ENCODE assay signal across 28 mouse cellular contexts in genomic region chr6:142708369-142708768, GRCm38 (mm10). TPM values are rescaled to one million over a fixed set of nuclear protein-coding genes. Genes with fewer than 3 reads are reported as not detected.
DNase-seq lines count a peak whose midpoint lies in the region; ATAC-seq and TF ChIP-seq lines count a peak whose summit lies in the region.
"Had no signal": no experiment of that assay in that cellular context is flagged by ENCODE, and none has a peak within 500 bp of the region (broad histone marks: within the 10 kb centered on the region; RNA-seq: fewer than 3 reads in every experiment).

No protein-coding gene starts in this region.

- TF ChIP-seq POLR2A in liver, adult 2 months (IDR thresholded peaks at IDR 0.05; ENCODE audit: extremely low read depth, insufficient read depth, low read length): no peak

- 75% methylated on average over 6 of the region's 6 CpGs for WGBS in liver, adult 2 months
- WGBS in liver, embryonic 12.5 days (ENCODE audit: insufficient replicate concordance): 58% methylated on average over 6 of the region's 6 CpGs
- WGBS in midbrain, embryonic 16.5 days: 84% methylated on average over 6 of the region's 6 CpGs

- H3K27ac ChIP-seq in liver, adult 2 months (replicated peaks; ENCODE audit: insufficient read depth, low read depth, low read length): peak overlapping the region; percentile 53
- H3K27ac ChIP-seq in liver, embryonic 12.5 days: no peak overlapping the region
- H3K27ac ChIP-seq in midbrain, embryonic 16.5 days (ENCODE audit: low read length): no peak overlapping the region
- H3K27ac ChIP-seq: embryonic facial prominence, embryonic 12.5 days; hindbrain, embryonic 13.5 days; kidney, postnatal 0 days; limb, embryonic 13.5 days; liver, embryonic 14.5 days; midbrain, embryonic 13.5 days had no signal

- H3K4me3 ChIP-seq in liver, adult 2 months (ENCODE audit: insufficient read depth, low read depth, low read length): no peak overlapping the region
- no peak overlapping the region for H3K4me3 ChIP-seq in liver, embryonic 12.5 days
- H3K4me3 ChIP-seq in midbrain, embryonic 16.5 days (ENCODE audit: low read depth, low read length): no peak overlapping the region
- H3K4me3 ChIP-seq: embryonic facial prominence, embryonic 12.5 days; hindbrain, embryonic 13.5 days; limb, embryonic 13.5 days; midbrain, embryonic 13.5 days had no signal

- H3K9ac ChIP-seq in liver, adult 2 months (ENCODE audit: low read depth, low read length): no peak overlapping the region
- H3K9ac ChIP-seq in liver, embryonic 12.5 days: no peak overlapping the region
- H3K9ac ChIP-seq in midbrain, embryonic 16.5 days (ENCODE audit: low read depth, low read length): no peak overlapping the region
- H3K9ac ChIP-seq: embryonic facial prominence, embryonic 12.5 days; hindbrain, embryonic 13.5 days; limb, embryonic 13.5 days; liver, embryonic 14.5 days; lung, embryonic 14.5 days; midbrain, embryonic 13.5 days had no signal

- no peak overlapping the region for H3K4me2 ChIP-seq in liver, embryonic 12.5 days
- no peak overlapping the region for H3K4me2 ChIP-seq in midbrain, embryonic 16.5 days (ENCODE audit: low read length)
- H3K4me2 ChIP-seq: embryonic facial prominence, embryonic 12.5 days; hindbrain, embryonic 13.5 days; limb, embryonic 13.5 days; lung, embryonic 14.5 days; midbrain, embryonic 13.5 days had no signal

- ATAC-seq in liver, embryonic 12.5 days: no peak
- peak; percentile 40; the same call in 1 of the 2 replicates for ATAC-seq in common myeloid progenitor, adult 5-6 weeks (replicated peaks; ENCODE audit: low read depth, poor library complexity, severe bottlenecking)
- no peak for ATAC-seq in midbrain, embryonic 16.5 days
- ATAC-seq: CD4-positive, CD25-positive, alpha-beta regulatory T cell, adult 4 months; forebrain, embryonic 14.5 days; intestine, embryonic 16.5 days; midbrain, embryonic 13.5 days had no signal

- peak; percentile 35 to 58 for DNase-seq in heart, adult 9 months (ENCODE audit: low spot score in 2 of 2)
- no peak for DNase-seq in heart, adult 8-10 months (ENCODE audit: low spot score)
- peak; percentile 38 for DNase-seq in liver, adult 2 months (ENCODE audit: extremely low read depth, low read depth, low spot score)
- no peak for DNase-seq in right cerebral cortex, adult 18-20 months
- DNase-seq: adrenal gland, adult 8-10 months; cerebellum, adult 11 months; cerebellum, adult 9-10 months; cerebellum, postnatal 36 days; embryo, embryonic 11 days; gastrocnemius, postnatal 36 days; kidney, adult 8-10 months; kidney, postnatal 4 days; lung, embryonic 14.5 days; right cerebral cortex, postnatal 14 days had no signal

- H3K27me3 ChIP-seq in liver, adult 2 months (ENCODE audit: control insufficient read depth, insufficient read depth, low read length): 0 out of 2 replicates have a peak, but pooled peaks cover 2% of the 10 kb centered on the region
- H3K27me3 ChIP-seq in liver, embryonic 12.5 days (replicated peaks): no peaks in the 10 kb centered on the region
- no peaks in the 10 kb centered on the region; the same call in 1 of the 2 replicates for H3K27me3 ChIP-seq in midbrain, embryonic 16.5 days (ENCODE audit: control insufficient read depth, insufficient read depth, low read depth, low read length)
- H3K27me3 ChIP-seq: embryonic facial prominence, embryonic 12.5 days; megakaryocyte, embryonic 14.5 days had no signal

- H3K79me2 ChIP-seq in liver, adult 2 months (ENCODE audit: control insufficient read depth, insufficient read depth, low read length): no peaks in the 10 kb centered on the region

- no peaks in the 10 kb centered on the region for H3K36me3 ChIP-seq in liver, adult 2 months (ENCODE audit: control insufficient read depth, insufficient read depth, low read length)
- no peaks in the 10 kb centered on the region for H3K36me3 ChIP-seq in liver, embryonic 12.5 days
- no peaks in the 10 kb centered on the region for H3K36me3 ChIP-seq in midbrain, embryonic 16.5 days (ENCODE audit: control insufficient read depth, insufficient read depth, low read length)
- H3K36me3 ChIP-seq: embryonic facial prominence, embryonic 12.5 days; hindbrain, embryonic 13.5 days; limb, embryonic 13.5 days; midbrain, embryonic 13.5 days had no signal

- no peaks in the 10 kb centered on the region for H3K9me3 ChIP-seq in liver, embryonic 12.5 days (replicated peaks)
- no peaks in the 10 kb centered on the region for H3K9me3 ChIP-seq in midbrain, embryonic 16.5 days (replicated peaks; ENCODE audit: control insufficient read depth, low read length, poor library complexity, severe bottlenecking)
- H3K9me3 ChIP-seq: embryonic facial prominence, embryonic 12.5 days; hindbrain, embryonic 13.5 days; midbrain, embryonic 13.5 days had no signal

- TF ChIP-seq CTCF in liver, adult 2 months (IDR thresholded peaks at IDR 0.05; ENCODE audit: low read depth, low read length): no peak

- H3K4me1 ChIP-seq in liver, adult 2 months (ENCODE audit: control insufficient read depth, insufficient read depth, low read length): peaks cover 2% of the 10 kb centered on the region; the same call in 1 of the 2 replicates
- H3K4me1 ChIP-seq in liver, embryonic 12.5 days: no peaks in the 10 kb centered on the region
- no peaks in the 10 kb centered on the region for H3K4me1 ChIP-seq in midbrain, embryonic 16.5 days (ENCODE audit: control insufficient read depth, insufficient read depth, low read length)
- H3K4me1 ChIP-seq: embryonic facial prominence, embryonic 12.5 days; hindbrain, embryonic 13.5 days; limb, embryonic 13.5 days; megakaryocyte, embryonic 14.5 days; midbrain, embryonic 13.5 days had no signal

RNA-seq across cellular contexts. Expression of gene Abcc9, which starts 6.3 kb away (rescaled TPM):
- 100 to 1,000 TPM; 229 to 268 (median 246) TPM for total RNA-seq in heart, adult 8-10 months (2022)
- 12.3 and 17.3 TPM in 2 replicates for total RNA-seq in liver, adult 2 months (2014; rRNA removed)
- 2.3 and 3.3 TPM in 2 replicates for polyA plus RNA-seq in liver, adult 2 months (2012; rRNA removed)
- polyA plus RNA-seq in liver, embryonic 12.5 days (2016; fragmentation: Nextera tagmentation; extraction: Ambion mirVana): 2.4 and 2.9 TPM in 2 replicates
- not detected in 2 replicates for total RNA-seq in common myeloid progenitor, adult 5-6 weeks (2017)
- 3.1 and 3.7 TPM in 2 replicates for polyA plus RNA-seq in midbrain, embryonic 16.5 days (2015; fragmentation: Nextera tagmentation; extraction: Ambion mirVana)
- total RNA-seq: monocyte, adult 5-6 weeks had no signal
- polyA plus RNA-seq: CD4-positive, CD25-positive, alpha-beta regulatory T cell, adult 4 months had no signal

RNA-seq across cellular contexts. Expression of gene Cmas, which starts 48.1 kb away (rescaled TPM):
- 10 to 100 TPM; 32.7 to 38.9 (median 36.0) TPM for total RNA-seq in heart, adult 8-10 months (2022)
- total RNA-seq in liver, adult 2 months (2014; rRNA removed): 36.8 and 40.1 TPM in 2 replicates
- polyA plus RNA-seq in liver, adult 2 months (2012; rRNA removed): 14.1 and 17.7 TPM in 2 replicates
- polyA plus RNA-seq in liver, embryonic 12.5 days (2016; fragmentation: Nextera tagmentation; extraction: Ambion mirVana): 157 and 159 TPM in 2 replicates
- total RNA-seq in common myeloid progenitor, adult 5-6 weeks (2017): 82.6 and 83.3 TPM in 2 replicates
- polyA plus RNA-seq in midbrain, embryonic 16.5 days (2015; fragmentation: Nextera tagmentation; extraction: Ambion mirVana): 226 and 229 TPM in 2 replicates

Comparison
In these comparisons a context has a peak if more than half of its experiments do, and no peak if none do; other contexts are left out.
1. DNase-seq: peak in heart, adult 9 months (2 of 2) and liver, adult 2 months (single experiment); none in heart, adult 8-10 months (single experiment) and right cerebral cortex, adult 18-20 months (single experiment).
2. RNA of gene Abcc9, which starts 6.3 kb away (total RNA-seq): 229 to 268 TPM in heart, adult 8-10 months; 12.3 to 17.3 TPM in liver, adult 2 months and not detected in common myeloid progenitor, adult 5-6 weeks; every median in the first group is over 10 times any median in the second.